Mouse (Mus musculus): ENCODE data around the gene Slc44a5.

Gene Slc44a5

GRCm38 (mm10) chr3:153973171-153973948 is at the start of gene Slc44a5:
Gene Slc44a5 (plus strand): TSS chr3:153973436.
- DNase-seq (ENCODE audit: low spot score in 2 of 2), result no peak

GRCm38 (mm10) chr3:153926333-153926732 is 46.9 kb upstream of the Slc44a5 start:
- no peak for DNase-seq (ENCODE audit: low spot score in 2 of 2)

GRCm38 (mm10) chr3:153929526-153929925 is 43.7 kb upstream of the Slc44a5 start:
- DNase-seq (ENCODE audit: low spot score in 2 of 2), result no peak

- no peak for DNase-seq (ENCODE audit: low spot score in 2 of 2)
Observed at GRCm38 (mm10) chr3:153932461-153932860, 40.8 kb upstream of the Slc44a5 start.

- no peak for DNase-seq (ENCODE audit: low spot score in 2 of 2)
Observed at GRCm38 (mm10) chr3:153935878-153936277, 37.4 kb upstream of the Slc44a5 start.

GRCm38 (mm10) chr3:153937116-153937810 is 36.0 kb upstream of the Slc44a5 start:
- no peak for DNase-seq (ENCODE audit: low spot score in 2 of 2)

- no peak for DNase-seq (ENCODE audit: low spot score in 2 of 2)
Observed at GRCm38 (mm10) chr3:153940021-153940420, 33.2 kb upstream of the Slc44a5 start.

GRCm38 (mm10) chr3:153940486-153940885 is 32.8 kb upstream of the Slc44a5 start:
- no peak for DNase-seq (ENCODE audit: low spot score in 2 of 2)

GRCm38 (mm10) chr3:153941613-153942012 is 31.6 kb upstream of the Slc44a5 start:
- DNase-seq (ENCODE audit: low spot score in 2 of 2), result no peak

GRCm38 (mm10) chr3:153943003-153943640 is 30.1 kb upstream of the Slc44a5 start:
- DNase-seq (ENCODE audit: low spot score in 2 of 2), result no peak

GRCm38 (mm10) chr3:153943901-153944334 is 29.3 kb upstream of the Slc44a5 start:
- no peak for DNase-seq (ENCODE audit: low spot score in 2 of 2)

- DNase-seq (ENCODE audit: low spot score in 2 of 2), result peak; percentile 95 to 99
Observed at GRCm38 (mm10) chr3:153944335-153944990, 28.8 kb upstream of the Slc44a5 start, which contains the start of gene Acadm. Gene Acadm (minus strand): TSS chr3:153944632.

GRCm38 (mm10) chr3:153947271-153947670 is 26.0 kb upstream of the Slc44a5 start:
- DNase-seq (ENCODE audit: low spot score in 2 of 2), result no peak

GRCm38 (mm10) chr3:153948176-153948575 is 25.1 kb upstream of the Slc44a5 start:
- no peak for DNase-seq (ENCODE audit: low spot score in 2 of 2)

GRCm38 (mm10) chr3:153957916-153958315 is 15.3 kb upstream of the Slc44a5 start:
- no peak for DNase-seq (ENCODE audit: low spot score in 2 of 2)

- DNase-seq (ENCODE audit: low spot score in 2 of 2), result no peak
Observed at GRCm38 (mm10) chr3:153959035-153959730, 14.1 kb upstream of the Slc44a5 start.

GRCm38 (mm10) chr3:153959731-153960207 is 13.5 kb upstream of the Slc44a5 start:
- DNase-seq (ENCODE audit: low spot score in 2 of 2), result no peak

GRCm38 (mm10) chr3:153960884-153961283 is 12.4 kb upstream of the Slc44a5 start:
- no peak for DNase-seq (ENCODE audit: low spot score in 2 of 2)

- DNase-seq (ENCODE audit: low spot score in 2 of 2), result no peak
Observed at GRCm38 (mm10) chr3:153961632-153962389, 11.4 kb upstream of the Slc44a5 start.

GRCm38 (mm10) chr3:153967447-153967846 is 5.8 kb upstream of the Slc44a5 start:
- DNase-seq (ENCODE audit: low spot score in 2 of 2), result no peak

Measured in spleen, postnatal 10 days (tissue).